Mouse (Mus musculus) liver, postnatal 0 days (tissue): ENCODE results near the gene Lsp1. TPM values are rescaled to one million over a fixed set of nuclear protein-coding genes. Genes with fewer than 3 reads are reported as not detected.

Experiments
- ATAC-seq: fragments of 200-750 bp; cut with Nextera tagmentation; 2 replicates; pipeline ENCODE4 v1.8.0; 2017; ENCODE audit warnings: mild to moderate bottlenecking, moderate library complexity
- DNase-seq: peaks from one replicate; pipeline ENCODE4 v3.0.0-alpha.2; 2016
- H3K27ac ChIP-seq: fragments of 300-500 bp; sonication (generic); 2 replicates; pipeline ENCODE4 v1.5.1; 2014; ENCODE audit warnings: antibody characterized with exemption, moderate library complexity, mild to moderate bottlenecking, low read depth
- H3K27me3 ChIP-seq: fragments of 300-500 bp; sonication (generic); 2 replicates; pipeline ENCODE4 v1.6.1; 2014; ENCODE audit warnings: low read length, control low read depth, mixed read lengths; ENCODE audit not compliant: insufficient read depth
- H3K36me3 ChIP-seq: fragments of 300-500 bp; sonication (generic); replicated peaks from 2 replicates; pipeline ENCODE4 v1.6.1; 2014; ENCODE audit warnings: mild to moderate bottlenecking, control low read depth, low read length, moderate library complexity, mixed read lengths; ENCODE audit not compliant: insufficient read depth
- H3K4me1 ChIP-seq: fragments of 300-500 bp; sonication (generic); 2 replicates; pipeline ENCODE4 v1.6.1; 2014; ENCODE audit warnings: antibody characterized with exemption, mild to moderate bottlenecking, control low read depth; ENCODE audit not compliant: insufficient read depth
- H3K4me2 ChIP-seq: fragments of 300-500 bp; sonication (generic); 2 replicates; pipeline ENCODE4 v1.6.1; 2014; ENCODE audit warnings: low read depth, mild to moderate bottlenecking, low read length, moderate library complexity, mixed read lengths
- H3K4me3 ChIP-seq: fragments of 300-500 bp; sonication (generic); 2 replicates; pipeline ENCODE4 v1.5.1; 2014; ENCODE audit warnings: low read depth, low read length
- H3K9ac ChIP-seq: fragments of 300-500 bp; sonication (generic); replicated peaks from 2 replicates; pipeline ENCODE4 v1.6.1; 2014; ENCODE audit warnings: mild to moderate bottlenecking, moderate library complexity
- H3K9me3 ChIP-seq: fragments of 300-500 bp; sonication (generic); 2 replicates; pipeline ENCODE4 v1.6.1; 2016; ENCODE audit warnings: mild to moderate bottlenecking, control low read depth, low read length, mixed read lengths
- CTCF ChIP-seq: sonication (generic); IDR thresholded peaks from 2 replicates; pipeline ENCODE4 v1.5.1; 2016; ENCODE audit warnings: antibody characterized with exemption, low read depth
- EP300 ChIP-seq: IDR thresholded peaks from 2 replicates; pipeline ENCODE4 v1.6.1; 2016; ENCODE audit warnings: antibody characterized with exemption, low read depth, mild to moderate bottlenecking
- WGBS: fragments of 180-500 bp; shearing (Covaris S2); extraction: QIAGEN DNeasy Blood & Tissue Kit; methylation state at CpG from one replicate; pipeline ENCODE4 v1.1.7; 2014; ENCODE audit not compliant: insufficient replicate concordance; 5-methylcytosine and 5-hydroxymethylcytosine counted together
- polyA plus RNA-seq: library from polyadenylated mRNA; unstranded; fragments of >200 nt; fragmentation: Nextera tagmentation; extraction: Ambion mirVana; gene quantifications from 2 replicates; pipeline ENCODE4 v1.2.1, GENCODE M21; 2015

The Lsp1 gene
- polyA plus RNA-seq, 1 experiment from 2014 or later = 31.5 TPM

DNA sequence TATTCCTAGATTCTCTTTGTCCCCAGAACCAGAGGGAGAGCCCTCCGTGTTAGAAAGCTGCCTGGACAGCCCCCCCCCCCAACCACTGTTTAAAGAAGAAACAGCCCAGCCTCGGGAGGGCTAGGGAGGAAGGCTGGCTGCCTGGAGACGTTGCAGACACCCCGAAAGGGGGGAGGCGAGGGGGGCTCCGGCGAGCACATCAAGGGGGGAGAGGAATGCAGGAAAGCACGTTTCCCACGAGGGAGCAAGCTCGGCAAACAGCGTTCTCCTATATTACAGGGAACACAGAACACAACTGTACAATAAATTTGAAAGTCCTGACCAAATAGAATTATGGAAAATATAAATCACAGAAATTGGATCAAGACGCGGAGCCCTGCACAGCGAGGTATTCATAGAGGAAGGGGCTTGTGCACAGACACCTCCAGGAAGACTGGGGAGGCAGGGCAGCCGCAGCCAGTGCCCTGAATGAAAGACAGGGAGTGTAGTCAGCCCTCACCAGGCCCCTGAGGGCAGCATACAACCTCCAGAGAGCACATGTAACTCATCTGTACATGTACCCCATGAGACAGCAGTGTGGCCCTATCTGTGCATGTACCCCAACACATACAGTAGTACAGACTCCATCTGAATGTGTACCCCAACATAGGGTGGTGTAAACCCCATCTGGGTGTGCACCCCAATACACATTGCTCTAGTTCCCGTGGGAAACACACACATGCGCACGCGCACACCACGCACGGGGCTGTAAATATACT, 55.8 kb downstream of the Lsp1 start:
- no peaks in the 10 kb centered on the region for H3K36me3 ChIP-seq
- no peak for ATAC-seq
- no peak overlapping the region for H3K9ac ChIP-seq
- no peaks in the 10 kb centered on the region for H3K27me3 ChIP-seq
- H3K4me3 ChIP-seq = no peak overlapping the region
- no peak overlapping the region for H3K27ac ChIP-seq
- 49% methylated on average over 21 of the region's 21 CpGs for WGBS
- no peaks in the 10 kb centered on the region for H3K9me3 ChIP-seq
- TF ChIP-seq EP300 (no peak), CTCF (no peak)
- no peak for DNase-seq
- H3K4me2 ChIP-seq = no peak overlapping the region
- H3K4me1 ChIP-seq = peaks cover 11% of the 10 kb centered on the region

DNA sequence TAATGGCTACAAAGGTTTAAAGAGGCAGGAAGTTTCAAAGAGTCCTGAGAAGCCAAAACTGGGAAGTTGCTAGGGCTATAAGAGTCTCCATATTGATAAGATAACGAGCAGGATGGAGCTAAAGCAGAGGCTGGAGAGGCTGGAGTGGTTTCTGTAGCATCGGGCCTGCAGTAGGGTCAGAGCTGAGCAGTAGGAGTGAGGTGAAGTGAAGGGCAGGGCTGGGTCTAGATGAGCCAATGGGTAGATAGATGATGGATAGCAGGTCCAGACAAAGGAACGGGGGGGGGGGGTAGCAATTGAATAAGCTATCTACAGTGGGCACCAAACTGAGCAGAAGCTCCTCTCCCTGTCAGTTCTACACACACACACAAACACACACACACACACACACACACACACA, 56.9 kb downstream of the Lsp1 start:
- ATAC-seq (no peak), DNase-seq (no peak)
- peaks cover 11% of the 10 kb centered on the region for H3K4me1 ChIP-seq
- H3K27me3 ChIP-seq = no peaks in the 10 kb centered on the region
- H3K36me3 ChIP-seq = no peaks in the 10 kb centered on the region
- H3K4me2 ChIP-seq = no peak overlapping the region
- H3K9me3 ChIP-seq = no peaks in the 10 kb centered on the region
- H3K9ac ChIP-seq = no peak overlapping the region
- H3K27ac ChIP-seq = no peak overlapping the region
- H3K4me3 ChIP-seq = no peak overlapping the region
- WGBS = 36% methylated on average over 3 of the region's 3 CpGs
- TF ChIP-seq EP300 = no peak

DNA sequence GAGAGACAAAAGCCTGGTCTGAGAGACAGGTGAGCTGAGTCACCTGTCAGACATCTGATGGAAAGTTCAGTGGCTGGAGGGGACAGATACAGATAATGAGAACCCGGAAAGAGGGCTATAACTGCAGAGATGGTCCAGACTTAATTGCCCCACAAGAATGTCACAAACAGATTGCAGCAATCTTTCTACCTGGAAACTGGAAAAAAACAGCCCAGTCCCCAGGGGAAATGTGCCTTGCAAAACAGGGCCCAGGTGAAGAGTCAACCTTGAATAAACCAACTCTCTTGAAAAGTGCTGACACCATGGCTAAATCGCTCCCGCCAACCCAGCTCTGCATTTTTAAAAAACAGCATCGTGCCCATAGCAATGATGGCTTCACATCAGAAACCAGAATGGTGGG, 59.7 kb downstream of the Lsp1 start:
- Histone ChIP-seq H3K4me1 (peaks cover 12% of the 10 kb centered on the region), H3K9ac (no peak overlapping the region), H3K4me2 (no peak overlapping the region), H3K36me3 (no peaks in the 10 kb centered on the region), H3K4me3 (no peak overlapping the region), H3K9me3 (no peaks in the 10 kb centered on the region), H3K27me3 (no peaks in the 10 kb centered on the region), H3K27ac (no peak overlapping the region)
- DNase-seq (no peak), ATAC-seq (peak; percentile 50; the same call in 1 of the 2 replicates)
- TF ChIP-seq EP300 (no peak), CTCF (no peak)
- 59% methylated on average over 4 of the region's 4 CpGs for WGBS

DNA sequence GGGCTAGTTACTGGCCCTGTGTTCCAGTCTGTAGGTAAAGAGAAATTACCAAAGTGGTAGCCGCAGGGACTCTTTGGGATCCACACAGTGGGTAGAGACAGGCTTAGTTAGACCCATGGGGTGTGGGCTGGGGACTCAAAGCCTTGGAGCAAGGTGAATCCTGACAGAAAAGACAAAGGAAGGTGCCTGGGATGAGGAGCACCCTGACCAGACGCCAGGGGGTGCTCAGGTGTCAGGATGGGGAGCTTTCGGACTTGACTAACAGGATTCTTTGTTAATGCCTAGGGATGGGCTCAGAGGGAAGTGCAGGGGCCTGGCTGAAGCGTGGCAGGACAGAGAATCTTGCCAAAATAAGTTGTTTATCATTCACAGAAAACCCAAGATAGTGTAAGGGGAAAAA, 61.7 kb downstream of the Lsp1 start:
- Histone ChIP-seq H3K27me3 (no peaks in the 10 kb centered on the region), H3K4me2 (no peak overlapping the region), H3K9ac (no peak overlapping the region), H3K36me3 (no peaks in the 10 kb centered on the region), H3K27ac (no peak overlapping the region), H3K4me3 (no peak overlapping the region), H3K4me1 (peaks cover 24% of the 10 kb centered on the region), H3K9me3 (no peaks in the 10 kb centered on the region)
- DNase-seq (peak; percentile 76), ATAC-seq (peak; percentile 57)
- TF ChIP-seq EP300 (no peak), CTCF (peak; percentile 80)
- WGBS = 33% methylated on average over 4 of the region's 4 CpGs

- H3K4me3 ChIP-seq = no peak overlapping the region
- H3K27me3 ChIP-seq = no peaks in the 10 kb centered on the region
- 52% methylated on average over 17 of the region's 17 CpGs for WGBS
- peaks cover 24% of the 10 kb centered on the region for H3K4me1 ChIP-seq
- H3K9ac ChIP-seq = no peak overlapping the region
- ATAC-seq (no peak), DNase-seq (no peak)
- H3K9me3 ChIP-seq = no peaks in the 10 kb centered on the region
- H3K27ac ChIP-seq = no peak overlapping the region
- H3K36me3 ChIP-seq = no peaks in the 10 kb centered on the region
- TF ChIP-seq EP300 = no peak
- TF ChIP-seq CTCF = no peak
- no peak overlapping the region for H3K4me2 ChIP-seq
These were observed 62.8 kb downstream of the Lsp1 start for GRCm38 (mm10) chr7:142523200-142523990.

- no peaks in the 10 kb centered on the region for H3K27me3 ChIP-seq
- peak overlapping the region; percentile 37; the same call in 1 of the 2 replicates for H3K27ac ChIP-seq
- ATAC-seq (peak; percentile 29; the same call in 1 of the 2 replicates), DNase-seq (no peak)
- no peak overlapping the region; the same call in 1 of the 2 replicates for H3K9ac ChIP-seq
- no peak overlapping the region for H3K4me3 ChIP-seq
- peaks cover 23% of the 10 kb centered on the region for H3K4me1 ChIP-seq
- TF ChIP-seq EP300 = peak; percentile 34; the same call in 1 of the 2 replicates
- no peak for TF ChIP-seq CTCF
- no peaks in the 10 kb centered on the region for H3K9me3 ChIP-seq
- no peak overlapping the region for H3K4me2 ChIP-seq
- WGBS = 36% methylated on average over 13 of the region's 13 CpGs
- no peaks in the 10 kb centered on the region for H3K36me3 ChIP-seq
These were observed 65.0 kb downstream of the Lsp1 start for GRCm38 (mm10) chr7:142525342-142526178.
